Mouse (Mus musculus) CH12.LX (cell line): Measurements from ENCODE around the gene Slc46a2. TPM values are rescaled to one million over a fixed set of nuclear protein-coding genes. Genes with fewer than 3 reads are reported as not detected.

Experiments used
- DNase-seq: peaks from one replicate; pipeline ENCODE4 v3.0.0-alpha.2; 2013; ENCODE audit errors: extremely low read depth
- H3K27ac ChIP-seq: 2 replicates; pipeline ENCODE4 v1.5.1; 2012; ENCODE audit warnings: low read depth, mild to moderate bottlenecking, control low read depth, moderate library complexity; ENCODE audit not compliant: insufficient read depth
- H3K27me3 ChIP-seq: replicated peaks from 2 replicates; pipeline ENCODE3; 2012; ENCODE audit warnings: inconsistent platforms
- H3K36me3 ChIP-seq, 2 experiments: replicated peaks in 1 of 2; 2 replicates each; pipeline versions ENCODE3 to v1.6.1; 2012; ENCODE audit warnings: inconsistent platforms in 1 of 2, low read length in 1 of 2, mild to moderate bottlenecking in 1 of 2, mixed read lengths in 1 of 2, moderate library complexity in 1 of 2; ENCODE audit not compliant: control insufficient read depth in 1 of 2, insufficient read depth in 1 of 2
- H3K4me1 ChIP-seq, 2 experiments: 2 replicates each; pipeline ENCODE4 v1.6.1; 2012; ENCODE audit warnings: inconsistent platforms in 1 of 2, moderate library complexity in 1 of 2; ENCODE audit not compliant: insufficient read depth in 2 of 2, control insufficient read depth in 1 of 2
- H3K4me2 ChIP-seq: 2 replicates; pipeline ENCODE4 v1.6.1; 2012; ENCODE audit warnings: low read depth, mild to moderate bottlenecking, control low read depth; ENCODE audit not compliant: poor library complexity, insufficient read depth, severe bottlenecking
- H3K4me3 ChIP-seq, 3 experiments: fragments of 150-350 bp in 1 of 3; sonication (generic) in 1 of 3; replicated peaks in 1 of 3; 2 replicates each; pipeline versions ENCODE3 to v1.5.1; 2011 to 2012; ENCODE audit warnings: low read depth in 2 of 3, low read length in 2 of 3, mild to moderate bottlenecking in 2 of 3, moderate library complexity in 2 of 3, control low read depth in 1 of 3, improper control_type of control experiment in 1 of 3, inconsistent platforms in 1 of 3, mixed read lengths in 1 of 3; ENCODE audit not compliant: poor library complexity in 1 of 3
- H3K79me2 ChIP-seq: replicated peaks from 2 replicates; pipeline ENCODE4 v1.6.1; 2012; ENCODE audit warnings: mild to moderate bottlenecking, moderate library complexity; ENCODE audit not compliant: control insufficient read depth, poor library complexity, insufficient read depth, severe bottlenecking; ENCODE audit errors: extremely low read depth
- H3K9ac ChIP-seq: 2 replicates; pipeline ENCODE4 v1.6.1; 2012; ENCODE audit warnings: low read depth, mild to moderate bottlenecking, control low read depth, moderate library complexity; ENCODE audit not compliant: insufficient read depth
- H3K9me3 ChIP-seq: replicated peaks from 2 replicates; pipeline ENCODE3; 2012; ENCODE audit warnings: low read length, inconsistent platforms, mixed read lengths
- ELF1 ChIP-seq: IDR thresholded peaks from 2 replicates; pipeline ENCODE4 v1.6.1; 2014; ENCODE audit warnings: low read depth, mild to moderate bottlenecking, inconsistent platforms, low read length, improper control_type of control experiment
- EP300 ChIP-seq: IDR thresholded peaks from 2 replicates; pipeline ENCODE4 v1.6.1; 2011; ENCODE audit warnings: low read length, improper control_type of control experiment
- GABPA ChIP-seq: IDR thresholded peaks from 2 replicates; pipeline ENCODE4 v1.6.1; 2012; ENCODE audit warnings: low read depth, low read length, improper control_type of control experiment, inconsistent platforms; ENCODE audit not compliant: insufficient replicate concordance
- HCFC1 ChIP-seq: IDR thresholded peaks from 2 replicates; pipeline ENCODE4 v1.6.1; 2012; ENCODE audit warnings: low read depth, mild to moderate bottlenecking, inconsistent platforms, low read length, improper control_type of control experiment
- MAFK ChIP-seq: IDR thresholded peaks from 2 replicates; pipeline ENCODE4 v1.6.1; 2011; ENCODE audit warnings: low read length, improper control_type of control experiment; ENCODE audit not compliant: insufficient replicate concordance
- MEF2A ChIP-seq: IDR thresholded peaks from 2 replicates; pipeline ENCODE4 v1.6.1; 2014; ENCODE audit warnings: low read depth, mild to moderate bottlenecking, inconsistent platforms, low read length, improper control_type of control experiment, borderline replicate concordance
- MXI1 ChIP-seq: IDR thresholded peaks from 2 replicates; pipeline ENCODE4 v1.6.1; 2011; ENCODE audit warnings: mild to moderate bottlenecking, low read depth, low read length, improper control_type of control experiment
- MYC ChIP-seq: IDR thresholded peaks from 2 replicates; pipeline ENCODE4 v1.6.1; 2011; ENCODE audit warnings: low read depth, mild to moderate bottlenecking, improper control_type of control experiment, low read length
- NELFE ChIP-seq: IDR thresholded peaks from 2 replicates; pipeline ENCODE4 v1.6.1; 2011; ENCODE audit warnings: low read depth, low read length, improper control_type of control experiment
- NRF1 ChIP-seq: IDR thresholded peaks from 2 replicates; pipeline ENCODE4 v1.6.1; 2014; ENCODE audit warnings: low read depth, mild to moderate bottlenecking, inconsistent platforms, low read length, improper control_type of control experiment, moderate library complexity
- PAX5 ChIP-seq: IDR thresholded peaks from 2 replicates; pipeline ENCODE4 v1.6.1; 2012; ENCODE audit warnings: low read length, inconsistent platforms, mixed read lengths
- TBP ChIP-seq: conservative IDR thresholded peaks from 2 replicates; pipeline ENCODE4 v1.6.1; 2011; ENCODE audit warnings: low read depth, low read length, improper control_type of control experiment
- USF1 ChIP-seq: IDR thresholded peaks from 2 replicates; pipeline ENCODE4 v1.6.1; 2014; ENCODE audit warnings: low read depth, mild to moderate bottlenecking, inconsistent platforms, low read length, improper control_type of control experiment
- USF2 ChIP-seq: conservative IDR thresholded peaks from 2 replicates; pipeline ENCODE4 v1.6.1; 2011; ENCODE audit warnings: low read depth, low read length, improper control_type of control experiment
- ZMIZ1 ChIP-seq: IDR thresholded peaks from 2 replicates; pipeline ENCODE4 v1.6.1; 2012; ENCODE audit warnings: low read depth, mild to moderate bottlenecking, inconsistent platforms, low read length, improper control_type of control experiment
- ZNF384 ChIP-seq: IDR thresholded peaks from 2 replicates; pipeline ENCODE4 v1.6.1; 2012; ENCODE audit warnings: low read depth, low read length, improper control_type of control experiment, inconsistent platforms
- dilution Hi-C: fragments of 300-500 bp; cut with MboI; formaldehyde crosslinking; loops from 2 replicates; pipeline ENCODE4 v1.14.3; 2020; ENCODE audit warnings: low sequenced_read_pairs; ENCODE audit not compliant: extremely low pct_unique_long_range_greater_than_20kb, extremely low pct_ligation_motif_present
- in situ Hi-C: fragments of 300-500 bp; cut with MboI; formaldehyde crosslinking; loops from 3 replicates; pipeline ENCODE4 v1.14.3; 2019; ENCODE audit warnings: low sequenced_read_pairs, low pct_ligation_motif_present, low pct_unique_long_range_greater_than_20kb, mixed read lengths
- polyA plus RNA-seq: library from polyadenylated mRNA; unstranded; fragments of >175 nt; gene quantifications from 2 replicates; pipeline ENCODE4 v1.2.1, GENCODE M21; 2012; ENCODE audit warnings: low read depth; ENCODE audit not compliant: insufficient read length
- total RNA-seq, 2 experiments: library from RNA; depleted of rRNA; stranded (reverse); fragments of 300-350 nt in 1 of 2; fragments of >200 nt in 1 of 2; gene quantifications; 2 replicates each; pipeline ENCODE4 v1.2.3; 2012 to 2014

The Slc46a2 gene
- total and polyA plus RNA-seq, 3 experiments = not detected

- H3K4me2 ChIP-seq = no peak overlapping the region
- peaks cover 41 to 91% of the 10 kb centered on the region in 2 experiments for H3K36me3 ChIP-seq
- no peak for DNase-seq
- in situ Hi-C loops = no loop called here
- H3K27ac ChIP-seq = no peak overlapping the region
- H3K4me1 ChIP-seq = peaks cover 0 to 18% of the 10 kb centered on the region in 2 experiments; a peak in 2 of 4 replicates
- dilution Hi-C loops = no loop called here
- H3K27me3 ChIP-seq = no peaks in the 10 kb centered on the region
- peaks cover 8% of the 10 kb centered on the region for H3K9me3 ChIP-seq
- no peak overlapping the region for H3K9ac ChIP-seq
- H3K79me2 ChIP-seq = no peaks in the 10 kb centered on the region
- TF ChIP-seq USF2 = no peak
- TF ChIP-seq TBP = no peak
- no peak for TF ChIP-seq ZNF384
- TF ChIP-seq HCFC1 = no peak
- H3K4me3 ChIP-seq = no peak overlapping the region
Measured at GRCm38 (mm10) chr4:59880725-59881124, 34.1 kb downstream of the Slc46a2 start.

- H3K36me3 ChIP-seq = peaks cover 30 to 83% of the 10 kb centered on the region in 2 experiments
- H3K4me2 ChIP-seq = no peak overlapping the region
- TF ChIP-seq NRF1 (no peak), HCFC1 (no peak)
- TF ChIP-seq, all 38 proteins: peak for 0
- Histone ChIP-seq H3K27ac (no peak overlapping the region), H3K79me2 (no peaks in the 10 kb centered on the region), H3K9me3 (peaks cover 8% of the 10 kb centered on the region), H3K9ac (no peak overlapping the region), H3K4me3 (no peak overlapping the region), H3K4me1 (peaks cover 0 to 18% of the 10 kb centered on the region in 2 experiments; a peak in 2 of 4 replicates), H3K27me3 (no peaks in the 10 kb centered on the region)
- dilution Hi-C loops (no loop called here), in situ Hi-C loops (loop anchor here (5.0 kb wide), 1 partner anchor 33 kb away; no protein-coding TSS in a partner anchor)
- DNase-seq = no peak
Measured at GRCm38 (mm10) chr4:59879444-59879843, 35.4 kb downstream of the Slc46a2 start.

GRCm38 (mm10) chr4:59878595-59878994 is 36.3 kb downstream of the Slc46a2 start:
- no peak for DNase-seq
- H3K4me1 ChIP-seq = peaks cover 0 to 24% of the 10 kb centered on the region in 2 experiments; a peak in 2 of 4 replicates
- in situ Hi-C loops = loop anchor here (5.0 kb wide), 1 partner anchor 34 kb away; no protein-coding TSS in a partner anchor

More at GRCm38 (mm10) chr4:59878595-59878994, 36.3 kb downstream of the Slc46a2 start:
- Histone ChIP-seq H3K79me2 (no peaks in the 10 kb centered on the region), H3K36me3 (peaks cover 30 to 80% of the 10 kb centered on the region in 2 experiments), H3K9ac (no peak overlapping the region), H3K4me2 (no peak overlapping the region), H3K27me3 (no peaks in the 10 kb centered on the region), H3K27ac (no peak overlapping the region), H3K4me3 (no peak overlapping the region), H3K9me3 (peaks cover 8% of the 10 kb centered on the region)
- TF ChIP-seq ELF1 (no peak), MAFK (no peak), USF1 (no peak), MYC (no peak), MEF2A (no peak), GABPA (no peak), MXI1 (no peak), ZMIZ1 (no peak), NRF1 (no peak), PAX5 (no peak), NELFE (no peak), EP300 (no peak)
- dilution Hi-C loops = no loop called here
